Mouse (Mus musculus): ENCODE data around the gene Gabbr2.

DNA sequence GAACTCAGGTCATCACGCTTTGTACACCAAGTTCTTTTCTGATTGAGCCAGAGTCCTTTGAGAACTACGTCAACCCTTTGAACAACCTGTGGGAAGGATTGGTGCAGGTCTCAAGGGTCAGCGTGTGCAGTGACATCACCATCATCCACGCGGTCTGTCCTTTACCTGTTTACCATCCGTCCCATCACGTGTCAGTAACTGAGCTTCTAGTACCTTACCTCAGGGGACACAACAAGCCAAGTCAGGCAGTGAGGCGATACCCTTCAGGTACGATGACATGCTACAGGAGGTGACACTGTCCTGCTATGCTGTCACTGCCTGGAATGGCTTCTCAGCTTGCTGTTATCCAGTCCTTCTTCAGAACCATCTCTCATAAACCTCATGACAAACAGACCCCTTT lies 330.2 kb downstream of the Gabbr2 start:
- TF ChIP-seq MAX (IDR thresholded peaks at IDR 0.05) = no peak
- no peak for TF ChIP-seq MYOD1 (IDR thresholded peaks at IDR 0.05; ENCODE audit: control insufficient read depth, insufficient read length, low read depth)
- TF ChIP-seq CTCF (IDR thresholded peaks at IDR 0.05; ENCODE audit: control insufficient read depth, insufficient read depth, insufficient read length) = no peak
- TF ChIP-seq USF1 (IDR thresholded peaks at IDR 0.05; ENCODE audit: low read depth) = no peak
- TF ChIP-seq CEBPB (IDR thresholded peaks at IDR 0.05; ENCODE audit: low read depth) = no peak
- TF ChIP-seq MYOG (IDR thresholded peaks at IDR 0.05; ENCODE audit: control insufficient read depth, extremely low read depth, insufficient read length) = no peak

Data from C2C12 (cell line).